Mouse (Mus musculus) erythroblast, embryonic 14.5 days (primary cell): ENCODE results near the gene Ppargc1a. TPM values are rescaled to one million over a fixed set of nuclear protein-coding genes. Genes with fewer than 3 reads are reported as not detected.

Experiments used
- H3K27me3 ChIP-seq: 2 replicates; pipeline ENCODE4 v1.6.1; 2012; ENCODE audit warnings: inconsistent platforms; ENCODE audit not compliant: control insufficient read depth
- H3K36me3 ChIP-seq: 2 replicates; pipeline ENCODE4 v1.6.1; 2012; ENCODE audit warnings: mild to moderate bottlenecking, inconsistent platforms; ENCODE audit not compliant: control insufficient read depth
- H3K4me1 ChIP-seq: 2 replicates; pipeline ENCODE4 v1.6.1; 2012; ENCODE audit warnings: inconsistent platforms; ENCODE audit not compliant: control insufficient read depth
- H3K4me3 ChIP-seq: replicated peaks from 2 replicates; pipeline ENCODE3; 2012; ENCODE audit warnings: moderate library complexity, mild to moderate bottlenecking, inconsistent platforms
- H3K9me3 ChIP-seq: 2 replicates; pipeline ENCODE4 v1.6.1; 2012; ENCODE audit warnings: low read length, inconsistent platforms, mixed read lengths; ENCODE audit not compliant: control insufficient read depth
- GATA1 ChIP-seq: IDR thresholded peaks from 2 replicates; pipeline ENCODE4 v1.6.1; 2012; ENCODE audit warnings: low read length, inconsistent platforms, mixed read lengths
- TAL1 ChIP-seq: IDR thresholded peaks from 3 replicates; pipeline ENCODE4 v1.6.1; 2012; ENCODE audit warnings: low read length, inconsistent platforms, mixed read lengths
- polyA plus RNA-seq: library from polyadenylated mRNA; stranded (reverse); fragments of >175 nt; gene quantifications from 2 replicates; pipeline ENCODE4 v1.2.3, GENCODE M21; 2012

Gene Ppargc1a
- polyA plus RNA-seq, 1 experiment: not detected

DNA sequence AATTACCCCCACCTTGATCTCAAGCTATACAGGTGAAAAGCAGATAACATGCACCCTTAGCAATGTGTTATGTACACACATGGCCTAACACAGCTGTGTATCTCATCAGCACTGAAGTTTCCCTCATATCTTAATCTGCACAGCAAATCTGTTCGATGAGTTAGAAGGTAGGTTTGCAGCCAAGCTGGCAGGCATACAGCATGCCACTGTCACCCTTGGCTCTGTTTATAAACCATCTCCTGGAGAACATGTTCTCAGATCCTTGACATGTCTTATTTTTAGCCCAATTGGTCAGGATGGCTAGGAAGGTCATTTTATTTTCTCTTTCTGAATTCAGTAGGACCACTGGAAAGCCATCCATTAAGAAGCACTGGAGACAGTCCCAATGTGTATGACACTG lies 36.2 kb downstream of the Ppargc1a start:
- no peak overlapping the region for H3K4me3 ChIP-seq
- H3K27me3 ChIP-seq: no peaks in the 10 kb centered on the region
- H3K4me1 ChIP-seq: no peaks in the 10 kb centered on the region
- H3K9me3 ChIP-seq: no peaks in the 10 kb centered on the region
- TF ChIP-seq TAL1 (no peak), GATA1 (no peak)
- H3K36me3 ChIP-seq: no peaks in the 10 kb centered on the region

DNA sequence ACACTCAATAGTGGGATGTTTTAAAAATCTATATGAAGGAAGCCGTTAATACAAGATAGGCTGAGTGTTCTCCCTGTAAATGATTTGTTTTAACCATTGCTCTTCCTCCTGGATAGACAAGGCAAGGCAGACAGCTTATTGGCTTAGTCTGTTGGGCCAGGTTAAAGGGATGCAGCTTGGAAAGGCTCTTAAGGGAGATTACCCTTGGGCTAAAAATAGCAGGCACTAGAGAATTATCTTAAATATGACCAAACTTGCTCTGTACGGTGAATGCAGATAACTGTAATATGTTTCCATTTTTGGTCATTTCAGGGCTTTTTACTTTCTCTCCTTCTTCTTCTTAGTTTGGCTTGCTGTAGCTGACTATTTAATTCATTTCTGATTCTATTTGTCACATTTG lies 38.1 kb downstream of the Ppargc1a start:
- Histone ChIP-seq H3K27me3 (no peaks in the 10 kb centered on the region), H3K9me3 (no peaks in the 10 kb centered on the region), H3K4me3 (no peak overlapping the region), H3K36me3 (no peaks in the 10 kb centered on the region), H3K4me1 (no peaks in the 10 kb centered on the region)
- TF ChIP-seq TAL1 (no peak), GATA1 (no peak)

DNA sequence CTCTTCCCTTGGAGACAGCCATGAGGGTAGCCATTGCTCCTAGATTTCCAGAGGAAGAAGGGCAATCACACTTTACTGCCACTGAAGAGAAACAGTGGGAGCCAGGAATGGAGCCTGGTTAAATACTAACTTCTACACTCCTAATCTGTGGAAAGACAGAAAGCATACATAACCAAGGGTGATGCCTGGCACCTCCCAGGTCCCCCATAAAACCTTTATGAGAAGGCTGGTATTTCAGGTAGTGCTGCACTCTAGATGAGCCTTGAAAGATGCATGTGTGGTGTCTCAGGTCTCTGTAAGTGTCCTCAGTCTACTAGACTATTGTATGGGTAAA lies 39.4 kb downstream of the Ppargc1a start:
- Histone ChIP-seq H3K4me3 (no peak overlapping the region), H3K9me3 (no peaks in the 10 kb centered on the region), H3K36me3 (no peaks in the 10 kb centered on the region), H3K27me3 (no peaks in the 10 kb centered on the region), H3K4me1 (no peaks in the 10 kb centered on the region)
- TF ChIP-seq TAL1 (no peak), GATA1 (no peak)

DNA sequence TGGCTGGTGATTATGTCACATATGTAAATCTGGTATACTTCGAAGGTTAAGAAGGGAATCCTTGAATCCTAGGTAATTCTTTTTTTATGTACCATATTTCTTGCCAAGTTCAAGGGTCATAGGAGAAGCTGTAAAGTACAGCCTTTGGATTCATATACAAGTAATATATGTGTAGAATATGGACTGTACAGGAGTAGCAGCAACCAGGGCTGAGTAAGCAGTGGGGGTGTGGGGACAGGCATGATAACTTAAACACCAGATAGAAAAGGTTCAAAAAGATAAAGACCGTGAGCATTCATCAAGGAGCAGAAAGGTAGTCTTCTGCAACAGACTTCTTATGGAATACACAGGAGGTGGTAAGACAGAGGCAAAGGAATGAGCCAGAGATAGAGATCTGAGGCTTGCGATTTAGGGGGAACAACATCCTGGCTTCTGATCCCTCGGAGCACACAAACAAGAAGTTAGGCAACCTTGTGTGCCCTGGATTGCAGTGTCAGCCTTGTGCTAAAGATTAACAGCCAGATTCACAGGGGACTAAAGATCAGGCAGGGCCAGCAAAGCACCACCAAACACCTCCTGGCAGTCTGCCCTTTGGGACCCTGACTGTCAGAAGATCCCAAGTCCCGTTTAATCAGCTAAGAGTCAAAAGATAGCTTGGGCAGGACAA lies 39.9 kb downstream of the Ppargc1a start:
- H3K9me3 ChIP-seq: no peaks in the 10 kb centered on the region

DNA sequence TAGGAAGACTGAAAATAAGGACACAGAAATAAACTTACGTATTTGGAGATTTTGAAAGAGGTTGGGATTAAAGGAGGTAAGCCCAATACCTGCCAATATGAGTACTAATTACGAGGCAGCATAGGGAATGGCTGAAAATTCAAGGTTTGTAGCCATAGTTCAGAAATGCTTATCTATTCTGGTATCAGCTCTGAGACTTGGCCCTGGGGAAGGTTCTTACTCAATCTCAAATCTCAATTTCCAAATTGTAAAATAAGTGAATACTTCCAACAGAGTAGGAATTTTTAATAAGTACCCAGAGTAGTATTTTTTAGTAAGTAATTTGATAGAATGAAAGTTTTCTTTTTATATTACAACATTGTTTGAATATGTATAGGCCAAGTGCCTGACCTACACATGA lies 41.7 kb downstream of the Ppargc1a start:
- H3K4me3 ChIP-seq: no peak overlapping the region
- no peaks in the 10 kb centered on the region for H3K9me3 ChIP-seq
- no peaks in the 10 kb centered on the region for H3K27me3 ChIP-seq
- no peaks in the 10 kb centered on the region for H3K36me3 ChIP-seq
- no peak for TF ChIP-seq GATA1
- no peak for TF ChIP-seq TAL1
- no peaks in the 10 kb centered on the region for H3K4me1 ChIP-seq

More for the DNA sequence above, 39.9 kb downstream of the Ppargc1a start:
- no peak for TF ChIP-seq GATA1
- TF ChIP-seq TAL1: no peak
- no peaks in the 10 kb centered on the region for H3K27me3 ChIP-seq
- no peak overlapping the region for H3K4me3 ChIP-seq
- H3K36me3 ChIP-seq: no peaks in the 10 kb centered on the region
- H3K4me1 ChIP-seq: no peaks in the 10 kb centered on the region

DNA sequence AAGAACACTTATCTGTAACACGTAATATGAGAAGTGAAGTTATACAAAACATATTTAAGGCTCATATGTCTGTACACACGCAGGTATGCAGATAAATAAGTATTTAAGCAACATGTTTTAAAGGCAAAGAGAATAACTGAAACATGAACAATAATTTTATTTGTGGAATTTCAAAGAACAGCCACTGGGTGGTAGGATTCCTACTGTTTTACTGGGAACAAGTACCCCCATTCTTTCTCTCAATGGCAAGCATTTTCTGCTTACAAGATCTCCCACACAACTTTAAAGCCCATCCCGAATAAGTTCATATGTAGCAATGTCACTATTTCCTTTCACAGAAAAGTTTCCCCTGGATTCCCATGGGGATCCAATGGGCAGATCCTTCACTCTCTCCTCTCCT lies 46.7 kb downstream of the Ppargc1a start:
- H3K4me3 ChIP-seq: no peak overlapping the region
- H3K9me3 ChIP-seq: no peaks in the 10 kb centered on the region
- TF ChIP-seq TAL1: no peak
- no peak for TF ChIP-seq GATA1
- H3K4me1 ChIP-seq: no peaks in the 10 kb centered on the region
- no peaks in the 10 kb centered on the region for H3K27me3 ChIP-seq
- no peaks in the 10 kb centered on the region for H3K36me3 ChIP-seq

DNA sequence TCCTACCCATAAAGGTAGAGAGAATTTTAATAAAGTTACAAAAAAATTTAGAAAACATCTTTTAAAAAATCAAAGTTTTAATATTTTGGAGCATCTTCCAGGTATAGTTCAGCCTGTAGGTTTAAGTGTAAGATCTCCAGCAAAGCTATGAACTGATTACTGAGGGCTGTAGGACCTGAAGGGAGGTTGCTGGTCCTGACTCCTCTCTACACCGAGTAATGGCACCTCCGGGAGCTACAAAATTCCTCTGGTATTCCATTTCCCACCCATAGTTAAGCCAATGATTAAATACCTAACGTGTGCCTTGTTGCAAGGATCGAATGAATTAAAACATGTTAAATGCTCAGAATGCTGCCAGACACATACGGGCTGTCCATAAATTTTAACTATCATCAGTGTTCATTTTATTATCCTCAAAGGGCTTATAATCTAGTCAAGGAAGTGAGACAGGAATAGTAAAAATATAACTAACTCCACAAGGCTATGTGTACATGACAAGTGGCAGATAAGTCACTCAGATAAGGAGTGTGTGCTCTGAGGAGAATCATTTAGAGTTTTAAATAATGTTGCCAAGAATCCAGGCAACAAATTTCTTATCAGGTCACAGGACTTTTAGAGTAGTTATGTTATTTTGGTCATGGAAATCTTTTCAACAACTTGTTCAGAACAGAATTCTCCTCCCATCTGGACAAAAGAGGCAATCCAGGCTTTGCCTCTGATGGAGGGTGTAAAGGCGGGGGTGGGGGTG lies 49.9 kb downstream of the Ppargc1a start:
- no peaks in the 10 kb centered on the region for H3K9me3 ChIP-seq
- no peak for TF ChIP-seq TAL1
- no peak for TF ChIP-seq GATA1
- H3K4me1 ChIP-seq: no peaks in the 10 kb centered on the region
- no peaks in the 10 kb centered on the region for H3K27me3 ChIP-seq
- H3K4me3 ChIP-seq: no peak overlapping the region
- H3K36me3 ChIP-seq: no peaks in the 10 kb centered on the region

DNA sequence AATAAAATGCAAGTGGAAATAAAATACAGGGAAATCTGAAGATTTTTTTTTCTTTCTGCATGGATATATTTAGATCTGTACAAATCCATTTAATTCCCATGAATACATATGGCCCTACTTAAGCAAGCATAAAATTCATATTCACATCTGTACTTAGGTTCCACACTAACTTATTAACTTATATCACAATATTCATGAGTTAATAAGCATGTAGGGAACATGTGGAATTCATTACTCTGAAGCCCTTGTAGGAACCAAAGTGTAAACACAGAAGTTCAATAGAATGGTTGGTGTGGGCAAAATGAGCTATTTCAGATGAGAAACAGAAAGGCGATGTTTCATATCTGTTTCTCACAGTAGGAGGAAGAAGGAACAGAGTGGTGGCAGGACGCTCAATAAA lies 62.9 kb downstream of the Ppargc1a start:
- Histone ChIP-seq H3K9me3 (no peaks in the 10 kb centered on the region; the same call in 1 of the 2 replicates), H3K4me1 (no peaks in the 10 kb centered on the region), H3K27me3 (no peaks in the 10 kb centered on the region), H3K4me3 (no peak overlapping the region), H3K36me3 (no peaks in the 10 kb centered on the region)
- TF ChIP-seq TAL1 (no peak), GATA1 (no peak)

DNA sequence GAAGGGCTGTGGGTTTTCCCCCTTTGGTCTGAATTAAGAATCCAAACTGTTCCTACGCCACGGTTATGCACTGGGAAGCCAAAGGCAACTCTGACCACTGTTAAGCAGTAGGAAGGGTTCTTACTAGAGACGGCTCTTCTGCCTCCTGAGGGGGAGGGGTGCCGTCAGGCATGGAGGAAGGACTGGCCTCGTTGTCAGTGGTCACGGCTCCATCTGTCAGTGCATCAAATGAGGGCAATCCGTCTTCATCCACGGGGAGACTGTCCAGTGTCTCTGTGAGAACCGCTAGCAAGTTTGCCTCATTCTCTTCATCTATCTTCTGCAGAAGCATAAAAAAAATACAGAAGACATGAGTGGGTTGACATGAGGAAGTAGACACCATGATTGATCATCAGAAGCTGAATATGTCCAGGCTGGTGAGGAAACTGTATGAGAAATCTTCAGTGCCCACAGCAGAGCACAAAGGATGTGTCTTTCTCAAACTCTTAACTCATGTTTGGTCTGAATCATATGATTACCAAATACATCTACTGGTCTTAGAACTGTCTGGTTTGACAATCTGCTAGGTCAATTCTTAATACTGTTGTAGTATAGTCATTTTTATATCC lies 69.5 kb downstream of the Ppargc1a start:
- H3K27me3 ChIP-seq: peaks cover 3% of the 10 kb centered on the region; the same call in 1 of the 2 replicates
- H3K4me1 ChIP-seq: no peaks in the 10 kb centered on the region
- H3K36me3 ChIP-seq: no peaks in the 10 kb centered on the region
- H3K9me3 ChIP-seq: no peaks in the 10 kb centered on the region
- no peak overlapping the region for H3K4me3 ChIP-seq
- no peak for TF ChIP-seq GATA1
- TF ChIP-seq TAL1: no peak
